Mouse (Mus musculus): Measurements from ENCODE around the gene Fto. TPM values are rescaled to one million over a fixed set of nuclear protein-coding genes. Genes with fewer than 3 reads are reported as not detected.

The Fto gene
- 10 to 100 TPM; 24.9 to 25.7 TPM for total RNA-seq (2023)

DNA sequence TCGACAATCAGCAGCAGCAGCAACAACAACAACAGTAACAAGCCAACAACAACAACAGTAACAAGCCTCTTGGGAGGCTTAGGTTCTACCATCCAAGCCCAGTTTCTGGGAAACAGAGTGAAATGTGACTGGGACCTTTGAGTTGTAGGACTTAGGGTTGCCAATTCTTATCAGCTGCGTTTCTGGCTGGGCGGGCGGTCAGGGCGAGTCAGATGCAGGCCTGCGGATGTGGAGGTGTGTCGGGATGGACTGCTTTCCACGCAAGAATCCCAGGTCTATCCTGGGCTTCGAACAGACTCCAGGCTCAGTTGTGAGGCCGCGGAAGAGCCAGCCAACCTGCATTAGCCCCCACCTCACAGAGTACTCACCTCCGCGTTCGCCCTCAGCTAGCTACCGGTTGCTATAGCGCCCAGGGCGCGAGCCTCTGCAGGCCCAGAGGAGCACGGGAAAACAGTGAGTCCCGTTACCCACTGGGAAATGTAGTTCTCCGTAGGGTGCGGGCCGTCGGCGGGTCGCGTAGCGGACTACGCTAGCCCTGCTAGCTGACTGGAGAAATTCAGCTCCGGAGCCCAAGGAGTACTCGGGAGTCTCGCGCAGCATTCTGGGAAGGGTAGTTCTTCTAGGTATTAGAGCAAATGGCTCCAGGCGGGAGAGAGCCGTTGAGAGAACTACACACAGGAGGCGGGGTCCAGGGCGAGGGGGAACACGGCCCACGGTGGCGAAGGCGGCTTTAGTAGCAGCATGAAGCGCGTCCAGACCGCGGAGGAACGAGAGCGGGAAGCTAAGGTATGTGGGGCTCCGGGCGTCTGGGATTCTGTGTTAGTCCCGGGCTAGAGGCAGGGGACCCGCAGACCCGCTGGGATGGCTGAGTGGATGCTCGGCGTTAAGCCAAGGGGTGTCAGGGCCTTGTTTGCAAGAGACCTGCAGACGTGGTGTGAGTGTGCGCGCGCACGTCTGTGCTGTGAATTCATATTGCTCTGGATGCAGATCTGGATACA lies at the start of gene Fto, which contains the start of gene Rpgrip1l:
TSS of gene Fto (plus strand) at position 691 of the 998 bp plus-strand sequence.
TSS of gene Rpgrip1l (minus strand) at position 428 of the 998 bp plus-strand sequence.

Other genes starting within 250 kb of the Fto start
- gene Rbl2, start 243.5 kb upstream of the Fto start, total RNA-seq (2023) = 10 to 100 TPM; 38.8 to 47.5 TPM
- 10 to 100 TPM; 16.1 to 16.2 TPM for gene Aktip, start 113.5 kb upstream of the Fto start, total RNA-seq (2023)
- gene Rpgrip1l, start 263 bp upstream of the Fto start, total RNA-seq (2023) = 1 to 10 TPM; 2.9 to 5.5 TPM

Measured in neutrophil, adult 59 days (primary cell).